Comparison of ENCODE assay signal across 21 mouse cellular contexts in genomic region chr5:32199136-32199535, GRCm38 (mm10). TPM values are rescaled to one million over a fixed set of nuclear protein-coding genes. Genes with fewer than 3 reads are reported as not detected.
DNase-seq lines count a peak whose midpoint lies in the region; ATAC-seq and TF ChIP-seq lines count a peak whose summit lies in the region.
"Had no signal": no experiment of that assay in that cellular context is flagged by ENCODE, and none has a peak within 500 bp of the region (broad histone marks: within the 10 kb centered on the region; RNA-seq: fewer than 3 reads in every experiment).

No protein-coding gene starts in this region.

- in situ Hi-C loops in CH12.LX (cut with MboI; ENCODE audit: low pct_ligation_motif_present, low pct_unique_long_range_greater_than_20kb, low sequenced_read_pairs): loop anchor here (10.0 kb wide), 2 partner anchors 604 to 634 kb away; partner anchors contain the start of gene Mrpl33

- H3K9ac ChIP-seq in CH12.LX (ENCODE audit: insufficient read depth, low read depth): no peak overlapping the region
- H3K9ac ChIP-seq: forebrain, embryonic 13.5 days; heart, embryonic 15.5 days had no signal

- H3K27ac ChIP-seq in CH12.LX (ENCODE audit: insufficient read depth, low read depth): no peak overlapping the region
- H3K27ac ChIP-seq: forebrain, embryonic 13.5 days; heart, embryonic 15.5 days; hindbrain, embryonic 10.5 days had no signal

- H3K4me2 ChIP-seq in CH12.LX (ENCODE audit: insufficient read depth, low read depth, poor library complexity, severe bottlenecking): no peak overlapping the region
- H3K4me2 ChIP-seq: forebrain, embryonic 13.5 days; heart, embryonic 15.5 days had no signal

- H3K4me3 ChIP-seq in CH12.LX (replicated peaks in 1 of 3; ENCODE audit: low read depth in 2 of 3, low read length in 2 of 3, poor library complexity in 1 of 3): no peak overlapping the region
- H3K4me3 ChIP-seq: forebrain, embryonic 13.5 days; heart, embryonic 15.5 days; hindbrain, embryonic 10.5 days; megakaryocyte, embryonic 14.5 days had no signal

- dilution Hi-C loops in CH12.LX (cut with MboI; ENCODE audit: extremely low pct_ligation_motif_present, extremely low pct_unique_long_range_greater_than_20kb, low sequenced_read_pairs): no loop called here

- H3K79me2 ChIP-seq in CH12.LX (replicated peaks; ENCODE audit: control insufficient read depth, extremely low read depth, insufficient read depth, poor library complexity, severe bottlenecking): no peaks in the 10 kb centered on the region

- no peak for TF ChIP-seq CTCF in CH12.LX (conservative IDR thresholded peaks at IDR 0.05 in 1 of 2, IDR thresholded peaks at IDR 0.05 in 1 of 2; ENCODE audit: low read depth in 2 of 2, low read length in 2 of 2)

- H3K27me3 ChIP-seq in CH12.LX (replicated peaks): no peaks in the 10 kb centered on the region
- H3K27me3 ChIP-seq: forebrain, embryonic 13.5 days; heart, embryonic 15.5 days; megakaryocyte, embryonic 14.5 days; Patski had no signal

- H3K4me1 ChIP-seq in CH12.LX (ENCODE audit: control insufficient read depth in 1 of 2, insufficient read depth in 2 of 2): peaks cover 4 to 35% of the 10 kb centered on the region in 2 experiments; a peak in 2 of 4 replicates
- H3K4me1 ChIP-seq: forebrain, embryonic 13.5 days had no signal

- TF ChIP-seq EP300 in CH12.LX (IDR thresholded peaks at IDR 0.05; ENCODE audit: low read length): no peak

- no peak for TF ChIP-seq RAD21 in CH12.LX (IDR thresholded peaks at IDR 0.05; ENCODE audit: low read depth, low read length)

- no peak for TF ChIP-seq POLR2A in CH12.LX (IDR thresholded peaks at IDR 0.05; ENCODE audit: low read depth, low read length)

- peak; percentile 36 for DNase-seq in 416B (ENCODE audit: low read depth)
- no peak for DNase-seq in CH12.LX (ENCODE audit: extremely low read depth)
- peak; percentile 40 for DNase-seq in thymus, postnatal 14 days
- DNase-seq in cerebellum, postnatal 4 days (ENCODE audit: low spot score in 2 of 2): no peak
- no peak for DNase-seq in neural tube, embryonic 10.5 days (ENCODE audit: extremely low spot score, low spot score)
- no peak for DNase-seq in cerebellum, adult 11 months
- DNase-seq: adrenal gland, postnatal 14 days; cerebellum, postnatal 10 days; gastrocnemius, postnatal 10 days; kidney, adult 2 months; kidney, postnatal 10 days; liver; lung, postnatal 14 days had no signal

- H3K36me3 ChIP-seq in CH12.LX (replicated peaks in 1 of 2; ENCODE audit: control insufficient read depth in 1 of 2, insufficient read depth in 1 of 2, low read length in 1 of 2): no peaks in the 10 kb centered on the region
- H3K36me3 ChIP-seq: heart, embryonic 15.5 days; hindbrain, embryonic 10.5 days had no signal

- H3K9me3 ChIP-seq in CH12.LX (replicated peaks; ENCODE audit: low read length): no peaks in the 10 kb centered on the region
- H3K9me3 ChIP-seq: forebrain, embryonic 13.5 days; heart, embryonic 15.5 days; hindbrain, embryonic 10.5 days; megakaryocyte, embryonic 14.5 days had no signal

- ATAC-seq in megakaryocyte progenitor cell, adult 5-6 weeks (replicated peaks; ENCODE audit: poor library complexity): peak; percentile 38
- ATAC-seq: activated CD4-positive, CD25-positive, alpha-beta regulatory T cell, adult 4 months; forebrain, embryonic 13.5 days; midbrain, embryonic 16.5 days; Patski had no signal

TF ChIP-seq in CH12.LX, 34 proteins besides CTCF, POLR2A, EP300 and RAD21:
- TF ChIP-seq ELF1 (IDR thresholded peaks at IDR 0.05; ENCODE audit: low read depth, low read length) (0 out of 2 replicates have a peak, but pooled peaks have one; percentile 22), MXI1 (IDR thresholded peaks at IDR 0.05; ENCODE audit: low read depth, low read length) (no peak)

RNA-seq across cellular contexts. Expression of gene Plb1, which starts 33.4 kb away (rescaled TPM):
- total RNA-seq in CH12.LX (2012; rRNA removed) (0.42 and 0.51 TPM in 2 replicates), CH12.LX (2014; rRNA removed) (0.66 and 0.85 TPM in 2 replicates)
- polyA plus RNA-seq in CH12.LX (2012; ENCODE audit: insufficient read length, low read depth): 1.4 and 2.3 TPM in 2 replicates
- total RNA-seq in megakaryocyte progenitor cell, adult 5-6 weeks (2015): not detected in 2 replicates
- total RNA-seq in megakaryocyte progenitor cell, adult 5-6 weeks (2017): 0.17 TPM in 1 of 2 replicates, not detected in the other
- total RNA-seq: adrenal gland, postnatal 14 days had no signal
- polyA plus RNA-seq: activated CD4-positive, CD25-positive, alpha-beta regulatory T cell, adult 4 months; forebrain, embryonic 13.5 days had no signal

Comparison
In these comparisons a context has a peak if more than half of its experiments do, and no peak if none do; other contexts are left out.
1. DNase-seq: peak in 416B (single experiment) and thymus, postnatal 14 days (single experiment); none in CH12.LX (single experiment), cerebellum, postnatal 4 days (0 of 2), neural tube, embryonic 10.5 days (single experiment) and cerebellum, adult 11 months (single experiment).